Mouse (Mus musculus) cerebellum, postnatal 10 days (tissue): Measurements from ENCODE around the gene Fndc3b.
"Not testable (repeated sequence)": the region's sequence is repeated elsewhere in the genome, so short reads cannot be mapped to it uniquely, and the experiment has no call there.

Experiments used
- DNase-seq, 2 experiments: peaks; one replicate each; pipeline ENCODE4 v3.0.0; 2021; ENCODE audit warnings: mixed read lengths in 2 of 2

The Fndc3b gene

DNA sequence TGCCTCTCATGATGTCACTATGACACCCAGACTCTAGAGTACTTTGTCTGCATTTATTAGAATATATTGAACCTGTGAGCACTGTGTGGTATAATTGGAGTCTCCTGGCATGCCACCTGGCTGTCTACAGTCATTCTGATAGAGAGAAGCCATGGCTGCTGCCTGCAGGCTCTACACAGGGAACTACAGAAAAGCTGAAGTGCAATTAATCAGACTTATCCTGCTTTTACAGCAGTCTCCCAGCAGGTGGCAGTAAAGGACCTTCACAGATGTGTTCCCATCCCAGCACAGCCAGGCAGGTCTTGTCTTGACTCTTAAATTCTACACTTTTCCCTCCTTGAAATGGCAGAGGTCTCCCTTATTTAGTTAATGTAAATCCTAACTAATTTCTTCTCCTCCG is 250.1 kb downstream of the Fndc3b start:
- DNase-seq: peak; percentile 86 to 90

- DNase-seq: no peak
Observed at GRCm38 (mm10) chr3:27458416-27458815, 252.7 kb downstream of the Fndc3b start.

DNA sequence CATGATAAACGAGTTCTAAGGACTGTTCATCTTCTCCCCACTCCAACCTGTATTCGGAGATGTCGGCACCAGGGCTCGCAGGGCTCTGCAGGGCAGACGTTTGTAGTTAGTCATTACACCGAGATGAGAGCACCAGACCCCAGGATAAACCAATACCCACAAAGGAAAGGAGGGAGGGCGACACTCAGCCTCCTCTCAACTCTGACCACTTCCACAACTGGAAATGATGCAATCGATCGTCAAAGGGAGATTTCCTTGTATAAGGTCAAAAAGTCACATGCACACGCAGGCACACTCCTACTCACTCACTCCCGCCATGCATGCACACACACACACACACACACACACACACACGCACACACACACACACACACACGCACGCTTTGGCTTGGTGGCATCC is 254.6 kb downstream of the Fndc3b start:
- no peak for DNase-seq

GRCm38 (mm10) chr3:27454402-27455195 is 256.5 kb downstream of the Fndc3b start:
- DNase-seq: no peak

DNA sequence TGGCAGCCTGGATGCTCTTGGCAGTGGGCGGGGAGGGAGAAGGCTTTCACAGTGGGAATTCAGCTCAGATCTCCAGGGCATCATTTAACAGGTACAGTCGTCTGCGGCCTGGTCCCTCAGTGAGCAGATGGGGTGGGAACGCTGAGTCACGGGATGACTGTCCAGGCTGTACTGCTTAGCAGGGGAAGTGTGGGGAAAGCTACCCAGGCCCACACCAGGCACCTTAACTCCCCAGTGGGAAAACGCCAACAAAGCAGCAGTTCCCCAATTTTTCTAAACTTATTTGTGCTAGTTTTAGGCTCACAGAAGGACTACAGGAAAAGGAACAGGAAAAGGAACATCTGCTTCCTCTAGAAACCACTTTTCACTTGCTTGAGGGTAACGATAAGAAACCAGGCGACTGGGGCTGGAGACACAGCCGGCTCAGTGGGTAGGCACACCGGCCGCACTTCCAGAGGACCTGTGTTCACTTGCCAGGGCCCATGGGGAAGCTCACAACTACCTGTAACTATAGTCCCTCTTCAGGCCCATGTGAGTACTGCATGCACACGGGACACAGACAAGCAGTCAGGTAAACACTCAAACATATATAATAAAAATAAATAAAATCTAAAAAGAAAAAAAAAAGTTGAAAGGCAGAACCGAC is 257.5 kb downstream of the Fndc3b start:
- DNase-seq: no peak

GRCm38 (mm10) chr3:27449447-27449846 is 261.7 kb downstream of the Fndc3b start:
- DNase-seq: no peak

DNA sequence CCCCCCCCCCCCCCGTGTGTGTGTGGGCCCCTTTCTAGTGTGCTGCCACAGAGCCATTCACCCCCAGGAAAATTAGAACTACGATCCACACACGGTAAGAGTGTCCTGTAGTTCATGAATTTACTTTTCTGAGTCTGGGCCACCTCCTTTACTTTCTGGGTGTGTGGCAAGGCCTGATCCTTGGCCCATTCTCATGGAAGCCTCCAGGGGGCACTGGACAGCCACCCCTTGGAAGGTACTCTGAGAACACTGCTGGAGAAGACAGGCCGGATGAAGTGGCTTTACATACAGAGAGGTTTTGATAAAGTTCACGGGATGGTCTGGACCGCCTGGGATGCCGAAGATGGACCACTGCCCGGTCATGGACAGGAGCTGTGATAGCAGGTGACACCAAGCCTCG is 262.7 kb downstream of the Fndc3b start:
- peak; percentile 31 to 32 for DNase-seq

DNA sequence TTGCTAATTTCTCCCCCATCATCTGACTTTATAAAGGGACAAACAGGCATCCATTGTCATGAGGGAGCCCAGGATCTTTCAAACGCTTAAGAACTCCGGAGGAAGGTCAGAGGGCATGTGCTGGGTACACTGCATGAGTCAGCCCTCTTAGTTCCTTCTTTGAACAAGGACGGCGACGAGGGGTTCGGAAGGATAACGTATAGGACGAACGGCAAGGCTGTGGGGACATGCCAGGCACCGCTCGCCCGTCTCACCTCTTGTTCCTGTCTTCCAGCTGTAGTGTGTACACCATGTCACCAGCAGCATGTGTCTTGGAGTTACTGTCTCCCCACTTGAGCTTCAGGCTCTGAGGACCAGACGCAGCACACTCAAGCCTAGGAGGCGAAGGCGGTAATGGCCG is 271.4 kb downstream of the Fndc3b start:
- DNase-seq: no peak

- no peak for DNase-seq
Observed at GRCm38 (mm10) chr3:27435096-27435620, 275.9 kb downstream of the Fndc3b start.

DNA sequence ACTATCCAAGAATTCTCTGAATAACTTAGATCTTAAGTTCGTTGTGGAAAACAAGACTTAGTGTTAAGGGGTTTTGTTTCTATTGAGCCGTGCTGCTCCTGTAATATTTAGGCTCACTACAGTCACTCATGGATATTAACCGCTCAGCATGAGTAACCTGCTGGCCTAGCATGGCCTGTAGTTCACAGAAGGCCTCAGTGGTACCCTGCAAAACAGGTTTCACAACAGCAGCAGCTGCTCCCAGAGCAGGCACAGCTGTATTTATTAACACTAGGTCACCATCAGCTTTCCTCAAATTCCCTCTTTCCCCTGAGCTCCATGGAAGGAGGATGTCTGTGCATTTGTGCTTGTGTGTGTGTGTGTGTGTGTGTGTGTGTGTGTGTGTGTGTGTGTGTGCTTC is 278.1 kb downstream of the Fndc3b start:
- no peak for DNase-seq

GRCm38 (mm10) chr3:27430621-27431263 is 280.4 kb downstream of the Fndc3b start:
- DNase-seq: peak; percentile 82 to 85

- DNase-seq: no peak
Observed at GRCm38 (mm10) chr3:27427406-27427805, 283.7 kb downstream of the Fndc3b start.

- no peak for DNase-seq
Observed at GRCm38 (mm10) chr3:27424049-27424667, 286.9 kb downstream of the Fndc3b start.

DNA sequence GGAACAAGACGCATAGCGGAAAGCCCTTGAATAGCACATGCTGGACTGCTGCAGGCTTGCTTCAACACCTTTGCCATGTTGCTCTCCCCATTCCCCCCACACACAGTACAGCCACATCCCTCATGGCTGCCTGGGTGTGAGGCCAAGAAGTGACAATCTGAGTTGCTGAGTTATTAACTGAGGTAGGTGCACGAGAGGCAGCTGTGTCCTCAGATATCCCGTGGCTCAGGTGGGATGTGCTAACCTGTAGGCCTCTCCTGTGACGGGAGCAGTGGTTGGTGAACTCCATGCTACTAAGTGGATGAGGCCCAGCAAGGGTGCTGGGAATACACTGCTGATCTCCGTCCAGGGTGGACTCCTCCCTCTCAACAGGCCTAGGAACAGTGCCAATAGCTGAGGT is 288.6 kb downstream of the Fndc3b start:
- DNase-seq: no peak

GRCm38 (mm10) chr3:27421980-27422379 is 289.1 kb downstream of the Fndc3b start:
- no peak for DNase-seq

DNA sequence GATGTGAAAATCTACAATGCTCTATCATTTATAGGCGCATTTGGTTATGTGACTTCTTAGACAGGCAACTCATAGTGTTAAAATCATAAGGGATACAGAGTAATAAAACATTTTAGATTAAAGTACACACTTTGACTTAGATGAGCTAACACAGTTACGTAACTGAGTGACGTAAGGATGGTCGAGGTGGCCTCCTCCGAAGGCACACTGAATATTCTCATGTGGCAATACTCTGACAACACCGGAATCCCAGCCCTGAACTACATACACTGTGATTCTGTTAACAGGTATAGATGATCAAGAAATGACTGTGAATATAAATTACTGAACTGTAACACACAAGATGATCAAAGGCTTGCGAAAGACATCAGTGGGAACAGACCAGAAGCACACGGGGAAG is 292.5 kb downstream of the Fndc3b start:
- no peak for DNase-seq

DNA sequence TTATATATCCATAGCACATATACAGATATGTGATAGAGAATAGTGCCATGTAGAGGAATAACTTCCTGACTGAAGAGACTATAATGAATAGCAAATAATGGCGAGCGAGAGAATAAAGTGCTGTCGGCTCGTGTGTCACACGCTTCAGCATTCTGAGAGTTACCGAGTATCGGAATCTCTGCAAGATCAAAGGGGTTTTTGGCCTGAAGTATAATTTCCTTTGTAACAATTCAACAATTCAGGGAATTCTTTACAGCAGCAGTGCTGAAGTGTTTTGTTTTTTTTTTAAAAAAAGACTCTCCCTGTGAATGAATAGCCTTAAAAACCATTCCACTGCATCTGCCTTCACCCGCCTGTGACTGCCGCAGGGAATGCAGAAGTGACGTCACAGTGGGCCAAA is 294.3 kb downstream of the Fndc3b start:
- DNase-seq: no peak

- DNase-seq: no peak
Observed at GRCm38 (mm10) chr3:27413566-27413965, 297.5 kb downstream of the Fndc3b start.

GRCm38 (mm10) chr3:27411286-27411685 is 299.8 kb downstream of the Fndc3b start:
- DNase-seq: no peak

DNA sequence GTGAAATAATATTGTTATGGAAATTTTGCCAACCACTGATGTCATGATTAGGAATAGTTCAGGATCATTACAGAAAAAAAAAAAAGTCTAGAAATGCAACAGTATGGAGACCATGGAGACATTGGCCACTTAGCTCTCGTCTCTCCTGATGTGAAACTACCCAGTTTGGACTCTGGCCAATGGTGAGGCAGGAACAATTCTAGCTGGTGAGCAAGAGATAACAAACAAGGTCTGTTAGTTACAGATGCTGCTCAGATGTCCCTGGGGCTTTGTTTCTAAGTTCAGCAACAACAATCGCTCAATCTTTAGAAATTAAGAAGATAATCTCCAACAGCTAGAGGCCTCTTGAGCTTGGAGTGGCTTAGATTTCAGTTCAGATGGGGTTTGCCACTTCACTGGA is 302.5 kb downstream of the Fndc3b start:
- DNase-seq: no peak

- no peak for DNase-seq
Observed at GRCm38 (mm10) chr3:27406440-27406839, 304.7 kb downstream of the Fndc3b start.

DNA sequence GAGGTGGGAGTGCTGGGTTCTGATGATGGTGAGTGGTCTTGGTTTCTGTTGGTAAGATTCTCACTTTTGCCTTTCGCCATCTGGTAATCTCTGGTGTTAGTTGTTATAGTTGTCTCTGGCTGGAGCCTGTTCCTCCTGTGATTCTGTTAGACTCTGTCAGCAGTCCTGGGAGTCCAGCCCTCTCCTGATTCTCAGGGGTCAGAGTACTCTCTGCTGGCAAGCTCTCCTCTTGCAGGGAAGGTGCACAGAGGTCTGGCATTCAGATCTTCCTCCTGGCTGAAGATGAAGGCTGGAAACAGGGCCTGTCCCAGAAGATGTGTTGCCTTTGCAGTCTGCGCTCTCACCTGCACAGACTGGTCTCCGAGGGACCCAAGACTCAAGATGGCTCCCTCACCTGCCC is 310.1 kb downstream of the Fndc3b start:
- DNase-seq: not testable (repeated sequence)

DNA sequence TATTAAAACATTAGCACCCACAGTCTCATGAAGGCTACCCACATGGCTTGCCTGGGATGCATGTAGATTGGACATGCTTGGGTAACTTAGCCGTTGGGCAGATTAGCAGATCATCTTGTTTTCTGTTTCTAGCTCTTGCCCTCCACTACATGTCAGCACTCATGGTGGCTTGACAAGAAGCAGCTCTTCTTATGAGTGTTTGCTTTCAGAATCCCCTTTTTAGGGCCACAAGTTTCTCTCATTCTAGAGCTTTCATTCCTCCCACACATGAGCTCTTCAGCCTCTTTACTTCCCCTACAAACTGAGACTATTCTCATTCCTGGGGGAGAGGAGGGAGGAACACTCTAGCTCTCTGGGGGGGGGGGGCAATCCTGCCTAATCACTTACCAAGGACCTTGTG is 321.2 kb downstream of the Fndc3b start:
- DNase-seq: no peak
